In the genomic region with DNA sequence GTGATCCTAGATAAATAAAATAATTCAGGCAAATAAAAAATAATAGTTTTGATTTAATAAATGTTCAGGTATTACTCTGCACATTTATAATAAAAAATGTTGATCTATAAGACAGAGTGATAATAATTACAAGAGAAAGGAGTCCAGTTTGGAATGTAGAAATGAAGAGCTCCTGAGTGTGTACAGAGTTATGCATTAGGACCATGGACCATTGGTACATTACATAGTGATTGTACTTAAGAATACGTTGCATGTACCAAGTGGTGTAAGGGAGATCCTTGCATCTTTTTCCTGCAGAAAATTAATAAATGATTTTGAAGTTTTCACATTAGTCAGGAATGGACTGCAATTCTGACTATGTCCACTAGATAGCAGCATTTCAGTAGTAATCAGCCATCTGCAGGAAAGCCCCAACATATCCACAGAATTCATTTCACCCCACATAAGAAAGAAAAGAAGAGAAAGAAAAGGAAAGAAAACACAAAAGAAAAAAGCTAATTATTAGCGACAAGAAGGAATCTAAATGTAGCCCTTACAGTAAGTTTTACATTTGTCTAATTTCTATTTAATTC, we compare ENCODE assay signal across 8 mouse cellular contexts.
DNase-seq lines count a peak whose midpoint lies in the region; ATAC-seq and TF ChIP-seq lines count a peak whose summit lies in the region.

No protein-coding gene starts in this region.

- no peak overlapping the region for H3K27ac ChIP-seq in gastrocnemius, adult 2 months
- H3K27ac ChIP-seq in lung, postnatal 0 days (ENCODE audit: low read length) = no peak overlapping the region

- peak; percentile 70 for TF ChIP-seq CTCF in gastrocnemius, adult 2 months (IDR thresholded peaks at IDR 0.05)
- peak; percentile 67 for TF ChIP-seq CTCF in lung, postnatal 0 days (IDR thresholded peaks at IDR 0.05)

- intact Hi-C loops in gastrocnemius, adult 2 months (cut with DNase I) = loop anchor here (5.0 kb wide), 1 partner anchor 113 kb away; no protein-coding TSS in a partner anchor
- intact Hi-C loops in gastrocnemius, postnatal 14 days (cut with DNase I; ENCODE audit: low total_unique reads) = no loop called here

- H3K9me3 ChIP-seq in lung, postnatal 0 days (ENCODE audit: low read length) = no peaks in the 10 kb centered on the region

- no peaks in the 10 kb centered on the region for H3K36me3 ChIP-seq in lung, postnatal 0 days (ENCODE audit: insufficient read depth, low read length)

- H3K4me2 ChIP-seq in lung, postnatal 0 days (replicated peaks; ENCODE audit: low read depth, low read length) = no peak overlapping the region

- no peaks in the 10 kb centered on the region for H3K27me3 ChIP-seq in lung, postnatal 0 days (replicated peaks; ENCODE audit: insufficient read depth, low read length)

- no peak for TF ChIP-seq EP300 in lung, postnatal 0 days (IDR thresholded peaks at IDR 0.05)

- no peaks in the 10 kb centered on the region for H3K4me1 ChIP-seq in lung, postnatal 0 days (ENCODE audit: insufficient read depth, low read depth, low read length)

- H3K4me3 ChIP-seq in gastrocnemius, adult 2 months = no peak overlapping the region
- no peak overlapping the region for H3K4me3 ChIP-seq in lung, postnatal 0 days (ENCODE audit: low read depth, low read length)

- ATAC-seq in lung, postnatal 0 days = no peak
- ATAC-seq in megakaryocyte, adult 5-6 weeks (ENCODE audit: poor library complexity, severe bottlenecking) = no peak

- 6% methylated on average over 2 of the region's 2 CpGs for WGBS in lung, postnatal 0 days

- H3K9ac ChIP-seq in lung, postnatal 0 days (replicated peaks; ENCODE audit: low read depth) = no peak overlapping the region

- no peak for DNase-seq in gastrocnemius, adult 2 months
- no peak for DNase-seq in gastrocnemius, postnatal 14 days
- DNase-seq in lung, postnatal 0 days (ENCODE audit: low spot score) = peak; percentile 19
- no peak for DNase-seq in lung, adult 18-20 months
- DNase-seq in cerebellum, adult 8-10 months = peak; percentile 5
- peak; percentile 50 for DNase-seq in layer of hippocampus, adult 9-10 months (ENCODE audit: low spot score)
- DNase-seq in adrenal gland, adult 18-20 months (ENCODE audit: low spot score in 2 of 2) = no peak

Comparison
In these comparisons a context has a peak if more than half of its experiments do, and no peak if none do; other contexts are left out.
1. DNase-seq: peak in lung, postnatal 0 days (single experiment), cerebellum, adult 8-10 months (single experiment) and layer of hippocampus, adult 9-10 months (single experiment); none in gastrocnemius, adult 2 months (single experiment), gastrocnemius, postnatal 14 days (single experiment), lung, adult 18-20 months (0 of 2) and adrenal gland, adult 18-20 months (0 of 2).